Mouse (Mus musculus) lung, postnatal 4 days (tissue): Measurements from ENCODE around the gene Rpl5.

ENCODE experiments used
- DNase-seq, 2 experiments: peaks; one replicate each; pipeline ENCODE4 v3.0.0; 2021

Gene Rpl5

GRCm38 (mm10) chr5:107946475-107946874 is 46.2 kb downstream of the Rpl5 start:
- DNase-seq: no peak

GRCm38 (mm10) chr5:107947548-107947947 is 47.2 kb downstream of the Rpl5 start:
- peak; percentile 30 to 53 for DNase-seq

GRCm38 (mm10) chr5:107948899-107949298 is 48.6 kb downstream of the Rpl5 start:
- no peak for DNase-seq

GRCm38 (mm10) chr5:107949607-107950006 is 49.3 kb downstream of the Rpl5 start:
- no peak for DNase-seq

- peak; percentile 40 to 55 for DNase-seq
These were observed 50.3 kb downstream of the Rpl5 start for GRCm38 (mm10) chr5:107950643-107951042.
